In genomic region chr13:58232611-58233010, GRCm38 (mm10) we compare ENCODE assay signal across 9 mouse cellular contexts. TPM values are rescaled to one million over a fixed set of nuclear protein-coding genes. Genes with fewer than 3 reads are reported as not detected.
DNase-seq lines count a peak whose midpoint lies in the region; ATAC-seq and TF ChIP-seq lines count a peak whose summit lies in the region.
"Had no signal": no experiment of that assay in that cellular context is flagged by ENCODE, and none has a peak within 500 bp of the region (broad histone marks: within the 10 kb centered on the region; RNA-seq: fewer than 3 reads in every experiment).

No protein-coding gene starts in this region.

- H3K27ac ChIP-seq in liver, adult 2 months (replicated peaks; ENCODE audit: insufficient read depth, low read depth, low read length): no peak overlapping the region
- no peak overlapping the region for H3K27ac ChIP-seq in liver, embryonic 12.5 days
- H3K27ac ChIP-seq in small intestine, adult 2 months (ENCODE audit: insufficient read depth, low read depth, low read length): no peak overlapping the region
- H3K27ac ChIP-seq: limb, embryonic 15.5 days had no signal

- TF ChIP-seq CTCF in liver, adult 2 months (IDR thresholded peaks at IDR 0.05; ENCODE audit: low read depth, low read length): peak; percentile 92
- TF ChIP-seq CTCF in small intestine, adult 2 months (IDR thresholded peaks at IDR 0.05; ENCODE audit: extremely low read depth, insufficient read length, insufficient replicate concordance, low read depth, low read length): peak; percentile 70

- intact Hi-C loops in left cerebral cortex, postnatal 4 days (cut with DNase I): no loop called here

- no peaks in the 10 kb centered on the region for H3K36me3 ChIP-seq in liver, adult 2 months (ENCODE audit: control insufficient read depth, insufficient read depth, low read length)
- no peaks in the 10 kb centered on the region for H3K36me3 ChIP-seq in liver, embryonic 12.5 days
- no peaks in the 10 kb centered on the region for H3K36me3 ChIP-seq in small intestine, adult 2 months (ENCODE audit: control insufficient read depth, insufficient read depth, low read length)

- peaks cover 5% of the 10 kb centered on the region for H3K4me1 ChIP-seq in liver, adult 2 months (ENCODE audit: control insufficient read depth, insufficient read depth, low read length)
- H3K4me1 ChIP-seq in liver, embryonic 12.5 days: 0 out of 2 replicates have a peak, but pooled peaks cover 9% of the 10 kb centered on the region
- H3K4me1 ChIP-seq in small intestine, adult 2 months (ENCODE audit: control insufficient read depth, insufficient read depth, insufficient read length, low read length): no peaks in the 10 kb centered on the region
- H3K4me1 ChIP-seq: limb, embryonic 15.5 days had no signal

- DNase-seq in liver, adult 2 months (ENCODE audit: extremely low read depth, low read depth, low spot score): peak; percentile 68
- peak; percentile 17 for DNase-seq in Muller cell, postnatal 12 days (ENCODE audit: inconsistent ontology term)
- DNase-seq in cerebellum, adult 9-10 months: peak; percentile 66
- peak; percentile 33 for DNase-seq in left cerebral cortex, postnatal 4 days

- TF ChIP-seq POLR2A in liver, adult 2 months (IDR thresholded peaks at IDR 0.05; ENCODE audit: extremely low read depth, insufficient read depth, low read length): no peak
- TF ChIP-seq POLR2A in small intestine, adult 2 months (IDR thresholded peaks at IDR 0.05; ENCODE audit: low read depth, low read length): no peak

- H3K4me2 ChIP-seq in liver, embryonic 12.5 days: no peak overlapping the region
- H3K4me2 ChIP-seq: limb, embryonic 15.5 days had no signal

- no peaks in the 10 kb centered on the region for H3K27me3 ChIP-seq in liver, adult 2 months (ENCODE audit: control insufficient read depth, insufficient read depth, low read length)
- H3K27me3 ChIP-seq in liver, embryonic 12.5 days (replicated peaks): no peaks in the 10 kb centered on the region
- no peaks in the 10 kb centered on the region for H3K27me3 ChIP-seq in small intestine, adult 2 months (ENCODE audit: control insufficient read depth, insufficient read depth, low read length)
- H3K27me3 ChIP-seq: limb, embryonic 15.5 days had no signal

- no peak overlapping the region for H3K9ac ChIP-seq in liver, adult 2 months (ENCODE audit: low read depth, low read length)
- no peak overlapping the region for H3K9ac ChIP-seq in liver, embryonic 12.5 days
- H3K9ac ChIP-seq: limb, embryonic 15.5 days had no signal

- WGBS in liver, adult 2 months: 28% methylated on average over 5 of the region's 5 CpGs
- WGBS in liver, embryonic 12.5 days (ENCODE audit: insufficient replicate concordance): 36% methylated on average over 5 of the region's 5 CpGs
- 31% methylated on average over 5 of the region's 5 CpGs for WGBS in small intestine, adult 2 months

- no peaks in the 10 kb centered on the region for H3K9me3 ChIP-seq in liver, embryonic 12.5 days (replicated peaks)
- H3K9me3 ChIP-seq: limb, embryonic 15.5 days had no signal

- no peaks in the 10 kb centered on the region for H3K79me2 ChIP-seq in liver, adult 2 months (ENCODE audit: control insufficient read depth, insufficient read depth, low read length)

- no peak for ATAC-seq in liver, embryonic 12.5 days
- ATAC-seq in granulocyte monocyte progenitor cell, adult 5-6 weeks (replicated peaks; ENCODE audit: poor library complexity, severe bottlenecking): peak; percentile 44; the same call in 1 of the 2 replicates
- ATAC-seq in erythroblast, adult 5-6 weeks (replicated peaks; ENCODE audit: low FRiP score, poor library complexity, severe bottlenecking): no peak

- H3K4me3 ChIP-seq in liver, adult 2 months (ENCODE audit: insufficient read depth, low read depth, low read length): no peak overlapping the region
- no peak overlapping the region for H3K4me3 ChIP-seq in liver, embryonic 12.5 days
- no peak overlapping the region for H3K4me3 ChIP-seq in small intestine, adult 2 months (ENCODE audit: low read depth, low read length)
- H3K4me3 ChIP-seq: limb, embryonic 15.5 days had no signal

RNA-seq across cellular contexts. Expression of gene Ubqln1, which starts 17.2 kb away (rescaled TPM):
- 77.4 and 87.1 TPM in 2 replicates for total RNA-seq in liver, adult 2 months (2014; rRNA removed)
- polyA plus RNA-seq in liver, adult 2 months (2012; rRNA removed): 119 and 146 TPM in 2 replicates
- polyA plus RNA-seq in liver, embryonic 12.5 days (2016; fragmentation: Nextera tagmentation; extraction: Ambion mirVana): 83.3 and 83.6 TPM in 2 replicates
- total RNA-seq in granulocyte monocyte progenitor cell, adult 5-6 weeks (2014; fragmentation: Nextera tagmentation): 49.9 and 50.9 TPM in 2 replicates
- 55.5 and 61.7 TPM in 2 replicates for total RNA-seq in granulocyte monocyte progenitor cell, adult 5-6 weeks (2017)
- total RNA-seq in left cerebral cortex, postnatal 4 days (2021): 100 to 1,000 TPM; 129 to 133 TPM
- 62.3 and 118 TPM in 2 replicates for polyA plus RNA-seq in small intestine, adult 2 months (2012; rRNA removed)
- 15.5 and 15.8 TPM in 2 replicates for total RNA-seq in erythroblast, adult 5-6 weeks (2015; ENCODE audit: low replicate concordance)
- 19.3 and 20.6 TPM in 2 replicates for total RNA-seq in erythroblast, adult 5-6 weeks (2017; ENCODE audit: low replicate concordance)

RNA-seq across cellular contexts. Expression of gene Gkap1, which starts 42.9 kb away (rescaled TPM):
- 11.7 and 14.9 TPM in 2 replicates for total RNA-seq in liver, adult 2 months (2014; rRNA removed)
- polyA plus RNA-seq in liver, adult 2 months (2012; rRNA removed): 3.5 and 4.3 TPM in 2 replicates
- polyA plus RNA-seq in liver, embryonic 12.5 days (2016; fragmentation: Nextera tagmentation; extraction: Ambion mirVana): 9.0 and 9.1 TPM in 2 replicates
- 7.6 and 10.8 TPM in 2 replicates for total RNA-seq in granulocyte monocyte progenitor cell, adult 5-6 weeks (2014; fragmentation: Nextera tagmentation)
- total RNA-seq in granulocyte monocyte progenitor cell, adult 5-6 weeks (2017): 16.4 and 17.8 TPM in 2 replicates
- total RNA-seq in left cerebral cortex, postnatal 4 days (2021): 10 to 100 TPM; 26.7 to 28.2 TPM
- polyA plus RNA-seq in small intestine, adult 2 months (2012; rRNA removed): 0.38 and 1.0 TPM in 2 replicates
- 1.3 and 6.1 TPM in 2 replicates for total RNA-seq in erythroblast, adult 5-6 weeks (2015; ENCODE audit: low replicate concordance)
- 4.5 and 5.6 TPM in 2 replicates for total RNA-seq in erythroblast, adult 5-6 weeks (2017; ENCODE audit: low replicate concordance)

Comparison
In these comparisons a context has a peak if more than half of its experiments do, and no peak if none do; other contexts are left out.
1. DNase-seq: peak in every context shown above with its lines; median percentile 68 in liver, adult 2 months; 66 in cerebellum, adult 9-10 months; 33 in left cerebral cortex, postnatal 4 days; 17 in Muller cell, postnatal 12 days.